Mouse (Mus musculus): Measurements from ENCODE around the gene Trmt1.
A peak's percentile ranks its signal among the peaks of the same experiment; 100 is the strongest.

Gene Trmt1

GRCm38 (mm10) chr8:84689091-84689915 is 3.2 kb downstream of the Trmt1 start:
- peak; percentile 96 for DNase-seq (ENCODE audit: low spot score)

- DNase-seq (ENCODE audit: low spot score): no peak
Observed at GRCm38 (mm10) chr8:84693332-84693731, 7.2 kb downstream of the Trmt1 start.

GRCm38 (mm10) chr8:84695140-84695539 is 9.0 kb downstream of the Trmt1 start:
- DNase-seq (ENCODE audit: low spot score): no peak

GRCm38 (mm10) chr8:84697166-84698130 is 11.3 kb downstream of the Trmt1 start:
- peak; percentile 46 for DNase-seq (ENCODE audit: low spot score)

GRCm38 (mm10) chr8:84698288-84698687 is 12.2 kb downstream of the Trmt1 start:
- DNase-seq (ENCODE audit: low spot score): no peak

GRCm38 (mm10) chr8:84698929-84699401 is 12.9 kb downstream of the Trmt1 start:
- no peak for DNase-seq (ENCODE audit: low spot score)

- peak; percentile 60 for DNase-seq (ENCODE audit: low spot score)
Observed at GRCm38 (mm10) chr8:84699861-84700322, 13.8 kb downstream of the Trmt1 start.

- no peak for DNase-seq (ENCODE audit: low spot score)
Observed at GRCm38 (mm10) chr8:84700526-84700925, 14.4 kb downstream of the Trmt1 start.

- peak; percentile 49 for DNase-seq (ENCODE audit: low spot score)
Observed at GRCm38 (mm10) chr8:84700941-84701911, 15.1 kb downstream of the Trmt1 start, which contains the start of gene Lyl1. Lyl1 (plus strand) TSS chr8:84701457.

- no peak for DNase-seq (ENCODE audit: low spot score)
Observed at GRCm38 (mm10) chr8:84702561-84702960, 16.5 kb downstream of the Trmt1 start.

- DNase-seq (ENCODE audit: low spot score): no peak
Observed at GRCm38 (mm10) chr8:84702963-84703465, 16.9 kb downstream of the Trmt1 start.

GRCm38 (mm10) chr8:84703466-84704249 is 17.6 kb downstream of the Trmt1 start:
- no peak for DNase-seq (ENCODE audit: low spot score)

GRCm38 (mm10) chr8:84704356-84704755 is 18.2 kb downstream of the Trmt1 start:
- DNase-seq (ENCODE audit: low spot score): peak; percentile 90

- DNase-seq (ENCODE audit: low spot score): peak; percentile 36
Observed at GRCm38 (mm10) chr8:84704867-84705831, 19.0 kb downstream of the Trmt1 start.

- no peak for DNase-seq (ENCODE audit: low spot score)
Observed at GRCm38 (mm10) chr8:84705960-84706359, 19.9 kb downstream of the Trmt1 start.

GRCm38 (mm10) chr8:84706610-84707266 is 20.6 kb downstream of the Trmt1 start:
- DNase-seq (ENCODE audit: low spot score): peak; percentile 43

- DNase-seq (ENCODE audit: low spot score): peak; percentile 33
Observed at GRCm38 (mm10) chr8:84707267-84707883, 21.3 kb downstream of the Trmt1 start.

GRCm38 (mm10) chr8:84708071-84708541 is 22.0 kb downstream of the Trmt1 start:
- DNase-seq (ENCODE audit: low spot score): no peak
